Mouse (Mus musculus): ENCODE data around the gene BC147527.
"Not testable (repeated sequence)": the region's sequence is repeated elsewhere in the genome, so short reads cannot be mapped to it uniquely, and the experiment has no call there.

GRCm38 (mm10) chr13:120316578-120316977 lies 16.4 kb downstream of the BC147527 start, which contains the start of gene Tcstv3:
- TF ChIP-seq CTCF (IDR thresholded peaks at IDR 0.05; ENCODE audit: extremely low read depth, insufficient read depth, insufficient read length, insufficient replicate concordance); POLR2A (IDR thresholded peaks at IDR 0.05; ENCODE audit: low read depth, low read length): not testable (repeated sequence)
